Mouse (Mus musculus) hindbrain, embryonic 10.5 days (tissue): ENCODE results near the gene Zfp511. TPM values are rescaled to one million over a fixed set of nuclear protein-coding genes. Genes with fewer than 3 reads are reported as not detected.

Experiments used
- DNase-seq: peaks from one replicate; pipeline ENCODE4 v3.0.0-alpha.2; 2017; ENCODE audit warnings: low spot score
- H3K27ac ChIP-seq: fragments of 300-500 bp; sonication (generic); 2 replicates; pipeline ENCODE4 v1.5.1; 2016; ENCODE audit warnings: mild to moderate bottlenecking, moderate library complexity
- H3K27me3 ChIP-seq: fragments of 300-500 bp; sonication (generic); 2 replicates; pipeline ENCODE4 v1.6.1; 2016; ENCODE audit warnings: mild to moderate bottlenecking; ENCODE audit not compliant: poor library complexity, insufficient read depth, severe bottlenecking
- H3K36me3 ChIP-seq: fragments of 300-500 bp; sonication (generic); 2 replicates; pipeline ENCODE4 v1.6.1; 2016; ENCODE audit warnings: mild to moderate bottlenecking, moderate library complexity
- H3K4me1 ChIP-seq: fragments of 300-500 bp; sonication (generic); replicated peaks from 2 replicates; pipeline ENCODE4 v1.6.1; 2016; ENCODE audit warnings: mild to moderate bottlenecking
- H3K4me3 ChIP-seq: fragments of 300-500 bp; sonication (generic); 2 replicates; pipeline ENCODE4 v1.5.1; 2016; ENCODE audit warnings: mild to moderate bottlenecking, moderate library complexity
- H3K9me3 ChIP-seq: fragments of 300-500 bp; sonication (generic); 2 replicates; pipeline ENCODE4 v1.6.1; 2016; ENCODE audit warnings: mild to moderate bottlenecking, moderate library complexity
- WGBS: fragments of 180-500 bp; shearing (Covaris S2); methylation state at CpG from one replicate; pipeline ENCODE4 v1.1.7; 2016; 5-methylcytosine and 5-hydroxymethylcytosine counted together
- polyA plus RNA-seq: library from polyadenylated mRNA; unstranded; fragments of >200 nt; fragmentation: Nextera tagmentation; extraction: Ambion mirVana; gene quantifications from 2 replicates; pipeline ENCODE4 v1.2.1, GENCODE M21; 2016

The Zfp511 gene
- polyA plus RNA-seq, 1 experiment from 2014 or later, result 53.1 TPM

- Histone ChIP-seq H3K4me3 (peak overlapping the region; percentile 57), H3K36me3 (no peaks in the 10 kb centered on the region), H3K9me3 (no peaks in the 10 kb centered on the region), H3K27me3 (peaks cover 99% of the 10 kb centered on the region), H3K4me1 (peaks cover 69% of the 10 kb centered on the region), H3K27ac (peak overlapping the region; percentile 95)
- WGBS, result 2% methylated on average over 53 of the region's 53 CpGs
- DNase-seq, result peak; percentile 91
These were observed 21.5 kb downstream of the Zfp511 start for GRCm38 (mm10) chr7:140057413-140058407.

- Histone ChIP-seq H3K4me1 (peaks cover 77% of the 10 kb centered on the region), H3K27me3 (peaks cover 99% of the 10 kb centered on the region), H3K27ac (peak overlapping the region; percentile 95), H3K9me3 (no peaks in the 10 kb centered on the region), H3K36me3 (no peaks in the 10 kb centered on the region), H3K4me3 (peak overlapping the region; percentile 57)
- WGBS, result 13% methylated on average over 7 of the region's 7 CpGs
- no peak for DNase-seq
These were observed 22.3 kb downstream of the Zfp511 start for GRCm38 (mm10) chr7:140058528-140058927.

DNA sequence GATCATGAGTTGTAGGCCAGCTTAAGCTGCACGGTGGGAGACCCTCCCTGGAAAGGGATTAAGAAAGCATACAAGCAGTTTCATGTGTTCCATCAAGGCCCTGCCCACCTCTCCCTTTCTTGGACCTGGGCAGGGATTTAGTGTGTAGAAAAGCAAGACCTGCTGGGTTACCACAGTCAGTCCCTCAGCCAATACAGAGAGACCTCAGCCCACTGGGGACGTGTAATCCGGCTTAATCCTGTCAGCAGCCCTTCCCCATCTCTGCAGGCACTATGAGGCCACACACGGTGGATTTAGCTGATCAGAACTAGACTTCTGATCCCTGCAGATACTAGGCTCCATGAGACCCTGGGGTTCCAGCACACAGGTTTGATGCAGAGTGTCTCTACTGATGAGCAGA is 23.4 kb downstream of the Zfp511 start:
- Histone ChIP-seq H3K36me3 (no peaks in the 10 kb centered on the region), H3K4me3 (peak overlapping the region; percentile 52), H3K4me1 (peaks cover 83% of the 10 kb centered on the region), H3K27me3 (peaks cover 100% of the 10 kb centered on the region), H3K27ac (peak overlapping the region; percentile 95), H3K9me3 (no peaks in the 10 kb centered on the region)
- peak; percentile 15 for DNase-seq
- WGBS, result 14% methylated on average over 4 of the region's 4 CpGs

DNA sequence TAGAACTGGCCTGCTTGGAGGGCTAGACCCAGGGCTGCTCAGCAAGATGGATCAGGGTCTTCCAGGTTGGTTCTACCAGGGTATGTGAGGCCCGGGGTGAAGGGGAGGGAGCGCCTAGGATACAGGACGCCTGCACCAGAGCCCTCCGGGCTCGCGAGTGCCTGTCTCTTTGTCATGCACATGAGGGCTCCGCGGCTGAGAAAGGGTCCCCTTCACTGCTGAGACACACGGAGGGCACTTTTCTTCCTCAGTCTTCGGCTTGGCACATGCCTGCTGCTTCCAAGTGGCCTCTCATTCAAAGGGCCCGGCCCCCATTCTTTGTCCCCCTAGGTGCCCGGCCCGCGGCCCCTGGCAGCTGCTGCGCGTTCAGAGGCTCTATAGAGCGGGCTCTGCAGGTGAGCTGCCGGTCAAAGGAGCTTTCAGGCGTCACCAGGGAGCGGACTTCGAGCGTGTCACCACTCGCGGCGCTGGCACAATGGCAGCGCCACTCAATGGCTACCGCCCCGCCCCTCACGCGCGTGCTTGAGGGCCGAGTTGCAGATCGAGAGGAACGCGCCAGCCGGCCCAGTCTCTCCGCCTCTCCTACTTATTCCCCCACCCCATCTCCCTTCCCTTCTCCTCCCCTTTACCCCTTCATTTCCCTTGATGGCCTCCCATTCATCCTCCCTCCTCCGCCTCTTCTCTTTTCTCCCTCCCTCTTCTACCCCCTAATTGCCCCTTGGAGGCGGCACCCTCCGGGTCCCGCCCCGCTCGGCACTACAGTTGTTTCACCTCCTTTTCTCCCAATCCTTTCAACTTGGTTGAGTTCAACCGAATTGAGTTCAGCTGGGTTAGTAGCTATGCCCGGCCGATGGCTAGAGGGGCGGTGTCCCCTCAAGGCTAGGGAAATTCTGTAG is 25.0 kb downstream of the Zfp511 start:
- Histone ChIP-seq H3K27me3 (peaks cover 99% of the 10 kb centered on the region), H3K36me3 (no peaks in the 10 kb centered on the region), H3K4me3 (peak overlapping the region; percentile 52), H3K9me3 (no peaks in the 10 kb centered on the region), H3K27ac (peak overlapping the region; percentile 95), H3K4me1 (peaks cover 88% of the 10 kb centered on the region)
- WGBS, result under 1% methylated on average over 47 of the region's 47 CpGs
- peak; percentile 87 for DNase-seq

DNA sequence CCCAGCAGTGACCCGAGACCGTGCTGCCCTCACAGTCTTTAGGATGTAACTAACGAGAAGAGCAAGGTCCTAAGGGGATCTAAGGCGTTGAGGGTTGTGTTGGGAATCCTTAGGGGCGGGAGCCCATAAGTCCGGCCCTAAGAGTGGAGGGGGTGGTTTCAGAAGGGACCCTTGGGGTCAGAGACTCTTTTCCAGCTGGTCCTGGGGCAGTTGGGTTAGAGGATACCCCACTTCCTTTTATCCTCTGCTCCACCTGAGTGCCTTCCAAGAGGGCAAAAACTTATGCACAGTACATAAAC is 25.6 kb downstream of the Zfp511 start:
- no peak for DNase-seq
- peaks cover 82% of the 10 kb centered on the region for H3K4me1 ChIP-seq

GRCm38 (mm10) chr7:140062307-140062706 is 26.1 kb downstream of the Zfp511 start:
- Histone ChIP-seq H3K4me1 (peaks cover 77% of the 10 kb centered on the region), H3K9me3 (no peaks in the 10 kb centered on the region), H3K36me3 (no peaks in the 10 kb centered on the region), H3K27me3 (peaks cover 97% of the 10 kb centered on the region), H3K4me3 (peak overlapping the region; percentile 52), H3K27ac (peak overlapping the region; percentile 95)
- DNase-seq, result peak; percentile 63
- WGBS, result 12% methylated on average over 11 of the region's 11 CpGs

More for the DNA sequence above, 25.6 kb downstream of the Zfp511 start:
- Histone ChIP-seq H3K27me3 (peaks cover 99% of the 10 kb centered on the region), H3K36me3 (no peaks in the 10 kb centered on the region), H3K27ac (peak overlapping the region; percentile 95), H3K4me3 (peak overlapping the region; percentile 52), H3K9me3 (no peaks in the 10 kb centered on the region)
- WGBS, result 0% methylated on average over 6 of the region's 6 CpGs

GRCm38 (mm10) chr7:140063092-140063491 is 26.9 kb downstream of the Zfp511 start:
- Histone ChIP-seq H3K4me1 (peaks cover 69% of the 10 kb centered on the region), H3K9me3 (no peaks in the 10 kb centered on the region), H3K36me3 (no peaks in the 10 kb centered on the region), H3K27ac (peak overlapping the region; percentile 95), H3K4me3 (no peak overlapping the region), H3K27me3 (peaks cover 97% of the 10 kb centered on the region)
- WGBS, result 18% methylated on average over 7 of the region's 7 CpGs
- DNase-seq, result peak; percentile 79

- H3K4me1 ChIP-seq, result peaks cover 34% of the 10 kb centered on the region
- 72% methylated on average over 6 of the region's 6 CpGs for WGBS
- H3K4me3 ChIP-seq, result no peak overlapping the region
- peaks cover 86% of the 10 kb centered on the region for H3K27me3 ChIP-seq
- H3K27ac ChIP-seq, result no peak overlapping the region
- no peaks in the 10 kb centered on the region for H3K36me3 ChIP-seq
- no peaks in the 10 kb centered on the region for H3K9me3 ChIP-seq
- DNase-seq, result no peak
These were observed 31.2 kb downstream of the Zfp511 start for GRCm38 (mm10) chr7:140067397-140067796.

GRCm38 (mm10) chr7:140070042-140070711 is 34.0 kb downstream of the Zfp511 start:
- peak; percentile 47 for DNase-seq
- Histone ChIP-seq H3K4me1 (peaks cover 11% of the 10 kb centered on the region), H3K9me3 (no peaks in the 10 kb centered on the region), H3K27ac (peak overlapping the region; percentile 78), H3K36me3 (no peaks in the 10 kb centered on the region), H3K27me3 (peaks cover 66% of the 10 kb centered on the region), H3K4me3 (peak overlapping the region; percentile 45)
- WGBS, result 31% methylated on average over 39 of the region's 39 CpGs

DNA sequence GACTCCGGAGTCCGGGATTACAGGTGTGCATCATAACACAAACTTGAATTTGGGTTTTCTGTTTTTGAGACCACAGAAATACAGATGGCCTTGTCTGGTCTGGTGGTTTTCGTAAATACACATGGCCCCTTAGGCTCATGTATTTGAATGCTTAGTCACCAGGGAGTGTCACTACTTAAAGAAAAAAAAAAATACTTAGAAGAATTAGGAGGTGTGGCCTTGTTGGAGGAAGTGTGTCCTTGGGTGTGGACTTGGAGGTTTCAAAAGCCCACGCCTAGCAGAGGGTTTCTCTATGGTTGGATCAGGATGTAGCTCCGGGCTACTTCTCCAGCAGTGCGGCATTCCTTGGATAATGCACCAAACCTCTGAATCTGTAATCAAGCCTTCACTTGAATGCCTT is 41.5 kb downstream of the Zfp511 start:
- Histone ChIP-seq H3K4me3 (no peak overlapping the region), H3K36me3 (no peaks in the 10 kb centered on the region), H3K4me1 (peaks cover 28% of the 10 kb centered on the region), H3K27ac (no peak overlapping the region), H3K27me3 (peaks cover 42% of the 10 kb centered on the region), H3K9me3 (no peaks in the 10 kb centered on the region)
- WGBS, result 80% methylated on average over 6 of the region's 6 CpGs
- DNase-seq, result no peak

GRCm38 (mm10) chr7:140078711-140079110 is 42.5 kb downstream of the Zfp511 start:
- DNase-seq, result peak; percentile 74
- H3K27me3 ChIP-seq, result peaks cover 43% of the 10 kb centered on the region
- peaks cover 32% of the 10 kb centered on the region for H3K4me1 ChIP-seq
- no peaks in the 10 kb centered on the region for H3K9me3 ChIP-seq
- no peak overlapping the region for H3K27ac ChIP-seq
- no peaks in the 10 kb centered on the region for H3K36me3 ChIP-seq
- WGBS, result 7% methylated on average over 5 of the region's 5 CpGs
- no peak overlapping the region for H3K4me3 ChIP-seq

GRCm38 (mm10) chr7:140080503-140081156 is 44.4 kb downstream of the Zfp511 start:
- H3K27me3 ChIP-seq, result peaks cover 43% of the 10 kb centered on the region
- no peaks in the 10 kb centered on the region for H3K36me3 ChIP-seq
- H3K27ac ChIP-seq, result peak overlapping the region; percentile 82
- H3K4me1 ChIP-seq, result peaks cover 32% of the 10 kb centered on the region
- H3K4me3 ChIP-seq, result peak overlapping the region; percentile 48
- DNase-seq, result peak; percentile 91
- no peaks in the 10 kb centered on the region for H3K9me3 ChIP-seq
- WGBS, result 3% methylated on average over 24 of the region's 24 CpGs
